Mouse (Mus musculus) gastrocnemius, postnatal 36 days (tissue): ENCODE measurements around the gene Ninl. TPM values are rescaled to one million over a fixed set of nuclear protein-coding genes. Genes with fewer than 3 reads are reported as not detected.

ENCODE experiments used
- DNase-seq, 2 experiments: peaks; one replicate each; pipeline ENCODE4 v3.0.0; 2022
- intact Hi-C: fragments of 180-260 bp; cut with DNase I; formaldehyde crosslinking; loops from one replicate; pipeline ENCODE4 v1.15.1; 2025
- total RNA-seq, 2 experiments: library from RNA; stranded (reverse); gene quantifications; 2 replicates each; pipeline ENCODE4 v1.2.3; 2021

Ninl gene
- total RNA-seq, 2 experiments from 2014 or later: 0.26 to 0.47 TPM

GRCm38 (mm10) chr2:151000402-151001178, 38.6 kb downstream of the Ninl start:
- intact Hi-C loops: loop anchor here (5.0 to 10.0 kb wide), 2 partner anchors 198 to 386 kb away; no protein-coding TSS in a partner anchor
- peak in 1 of 2 experiments; percentile 40 for DNase-seq

GRCm38 (mm10) chr2:150999021-150999420, 40.2 kb downstream of the Ninl start:
- intact Hi-C loops: no loop called here
- DNase-seq: no peak

- no peak for DNase-seq
- intact Hi-C loops: loop anchor here (2.0 kb wide), 1 partner anchor 321 kb away; no protein-coding TSS in a partner anchor
Observed at GRCm38 (mm10) chr2:150997618-150998017, 41.6 kb downstream of the Ninl start.

GRCm38 (mm10) chr2:150995324-150995723, 43.9 kb downstream of the Ninl start:
- no peak for DNase-seq
- intact Hi-C loops: no loop called here

GRCm38 (mm10) chr2:150991050-150991449, 48.1 kb downstream of the Ninl start:
- no peak for DNase-seq
- intact Hi-C loops: no loop called here

GRCm38 (mm10) chr2:150990506-150990905, 48.7 kb downstream of the Ninl start:
- intact Hi-C loops: no loop called here
- DNase-seq: no peak

GRCm38 (mm10) chr2:150985359-150985758, 53.8 kb downstream of the Ninl start:
- intact Hi-C loops: no loop called here
- no peak for DNase-seq

- intact Hi-C loops: no loop called here
- no peak for DNase-seq
Observed at GRCm38 (mm10) chr2:150982051-150982450, 57.1 kb downstream of the Ninl start.

- intact Hi-C loops: no loop called here
Observed at GRCm38 (mm10) chr2:150981524-150981923, 57.7 kb downstream of the Ninl start.

GRCm38 (mm10) chr2:150979861-150980620, 59.1 kb downstream of the Ninl start:
- no peak for DNase-seq
- intact Hi-C loops: no loop called here

More at GRCm38 (mm10) chr2:150981524-150981923, 57.7 kb downstream of the Ninl start:
- no peak for DNase-seq

- intact Hi-C loops: no loop called here
Observed at GRCm38 (mm10) chr2:150978791-150979190, 60.4 kb downstream of the Ninl start.

GRCm38 (mm10) chr2:150977676-150978075, 61.5 kb downstream of the Ninl start:
- intact Hi-C loops: no loop called here
- DNase-seq: no peak

More at GRCm38 (mm10) chr2:150978791-150979190, 60.4 kb downstream of the Ninl start:
- DNase-seq: peak in 1 of 2 experiments; percentile 7

- intact Hi-C loops: no loop called here
- peak in 1 of 2 experiments; percentile 2 for DNase-seq
Observed at GRCm38 (mm10) chr2:150976871-150977270, 62.3 kb downstream of the Ninl start.

GRCm38 (mm10) chr2:150973401-150974115, 65.6 kb downstream of the Ninl start:
- intact Hi-C loops: no loop called here

GRCm38 (mm10) chr2:150972681-150973080, 66.5 kb downstream of the Ninl start:
- DNase-seq: no peak
- intact Hi-C loops: no loop called here

More at GRCm38 (mm10) chr2:150973401-150974115, 65.6 kb downstream of the Ninl start:
- peak in 1 of 2 experiments; percentile 4 for DNase-seq

- intact Hi-C loops: no loop called here
Observed at GRCm38 (mm10) chr2:150971856-150972255, 67.3 kb downstream of the Ninl start.

GRCm38 (mm10) chr2:150969231-150969630, 70.0 kb downstream of the Ninl start:
- DNase-seq: peak in 1 of 2 experiments; percentile 4
- intact Hi-C loops: no loop called here

More at GRCm38 (mm10) chr2:150971856-150972255, 67.3 kb downstream of the Ninl start:
- DNase-seq: no peak

- DNase-seq: peak in 1 of 2 experiments; percentile 2
- intact Hi-C loops: no loop called here
Observed at GRCm38 (mm10) chr2:150967491-150967890, 71.7 kb downstream of the Ninl start.

GRCm38 (mm10) chr2:150965951-150966350, 73.2 kb downstream of the Ninl start:
- intact Hi-C loops: no loop called here
- DNase-seq: no peak

- intact Hi-C loops: no loop called here
- DNase-seq: no peak
Observed at GRCm38 (mm10) chr2:150964641-150965040, 74.5 kb downstream of the Ninl start.

GRCm38 (mm10) chr2:150963246-150963645, 75.9 kb downstream of the Ninl start:
- intact Hi-C loops: no loop called here
- DNase-seq: no peak
